Mouse (Mus musculus): ENCODE measurements around the gene Selenow.

Gene Selenow

DNA sequence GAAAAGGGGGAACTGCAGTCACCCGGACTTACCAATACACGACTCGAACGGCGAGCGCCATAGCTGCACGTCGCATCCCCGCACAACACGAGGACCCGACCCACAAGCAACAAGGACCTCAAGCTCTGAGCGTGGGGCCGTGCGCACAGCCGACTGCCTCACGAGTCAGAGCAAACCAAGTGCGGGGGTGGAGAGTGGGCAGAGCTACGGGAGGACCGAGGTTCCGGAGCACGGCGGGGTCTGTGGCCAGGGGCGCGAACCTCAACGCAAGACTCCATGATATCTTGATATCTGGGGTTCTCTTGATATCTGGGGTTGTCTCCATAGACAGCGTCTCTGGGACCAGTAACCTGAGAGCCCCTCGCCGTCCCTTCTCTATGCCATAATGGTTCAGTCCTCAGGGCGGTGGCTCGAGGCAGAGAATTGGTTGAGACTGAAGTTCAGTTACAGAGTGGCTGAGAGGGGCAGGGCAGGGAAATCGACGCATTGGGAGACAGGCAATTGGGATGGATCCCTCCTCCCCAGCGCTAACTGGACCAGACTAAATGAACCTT, at the start of gene Selenow:
Selenow (minus strand) TSS at position 183 of the 554 bp plus-strand sequence.
- peak; percentile 90 to 93 for DNase-seq (ENCODE audit: low spot score in 2 of 2)

DNA sequence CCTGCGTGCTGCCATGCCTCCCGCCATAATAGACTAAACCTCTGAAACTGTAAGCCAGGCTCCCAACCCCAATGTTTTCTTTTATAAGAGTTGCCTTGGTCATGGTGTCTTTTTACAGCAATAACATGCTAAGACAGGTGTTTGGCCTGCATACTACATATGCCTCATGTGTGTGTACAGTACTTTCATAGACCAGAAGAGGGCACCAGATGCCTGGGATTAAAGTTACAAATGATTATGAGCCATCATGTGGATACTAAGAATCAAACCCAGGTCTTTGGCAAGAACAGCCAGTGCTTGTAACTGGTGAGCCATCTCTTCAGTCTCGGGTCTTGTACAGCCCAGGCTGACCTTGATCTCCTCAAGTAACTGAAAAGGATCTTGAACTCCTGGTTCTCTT, 47.5 kb upstream of the Selenow start:
- no peak for DNase-seq (ENCODE audit: low spot score in 2 of 2)

DNA sequence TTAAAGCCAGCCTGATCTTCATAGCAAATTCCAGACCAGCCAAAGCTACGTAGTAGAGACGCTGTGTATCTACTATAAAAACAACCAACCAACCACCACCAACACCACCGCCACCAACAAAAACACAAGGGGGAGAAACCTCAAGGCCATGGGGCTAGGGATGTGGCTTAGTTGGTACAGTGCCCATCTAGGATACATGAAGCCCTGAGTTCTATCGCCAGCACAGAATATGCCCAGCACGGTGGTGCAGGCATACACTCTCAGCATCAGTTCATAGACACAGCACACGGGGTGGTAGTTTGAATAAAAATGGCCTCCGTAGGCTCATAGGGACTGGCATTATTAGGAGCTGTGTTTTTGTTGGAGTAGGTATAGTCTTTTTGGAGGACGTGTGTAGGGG, 46.1 kb upstream of the Selenow start:
- no peak for DNase-seq (ENCODE audit: low spot score in 2 of 2)

GRCm38 (mm10) chr7:15967312-15967711, 45.1 kb upstream of the Selenow start, which contains the start of gene Ehd2:
Gene Ehd2 (minus strand): TSS chr7:15967567.
- peak; percentile 65 to 80 for DNase-seq (ENCODE audit: low spot score in 2 of 2)

- DNase-seq (ENCODE audit: low spot score in 2 of 2), result no peak
Measured at GRCm38 (mm10) chr7:15966489-15966888, 44.3 kb upstream of the Selenow start.

DNA sequence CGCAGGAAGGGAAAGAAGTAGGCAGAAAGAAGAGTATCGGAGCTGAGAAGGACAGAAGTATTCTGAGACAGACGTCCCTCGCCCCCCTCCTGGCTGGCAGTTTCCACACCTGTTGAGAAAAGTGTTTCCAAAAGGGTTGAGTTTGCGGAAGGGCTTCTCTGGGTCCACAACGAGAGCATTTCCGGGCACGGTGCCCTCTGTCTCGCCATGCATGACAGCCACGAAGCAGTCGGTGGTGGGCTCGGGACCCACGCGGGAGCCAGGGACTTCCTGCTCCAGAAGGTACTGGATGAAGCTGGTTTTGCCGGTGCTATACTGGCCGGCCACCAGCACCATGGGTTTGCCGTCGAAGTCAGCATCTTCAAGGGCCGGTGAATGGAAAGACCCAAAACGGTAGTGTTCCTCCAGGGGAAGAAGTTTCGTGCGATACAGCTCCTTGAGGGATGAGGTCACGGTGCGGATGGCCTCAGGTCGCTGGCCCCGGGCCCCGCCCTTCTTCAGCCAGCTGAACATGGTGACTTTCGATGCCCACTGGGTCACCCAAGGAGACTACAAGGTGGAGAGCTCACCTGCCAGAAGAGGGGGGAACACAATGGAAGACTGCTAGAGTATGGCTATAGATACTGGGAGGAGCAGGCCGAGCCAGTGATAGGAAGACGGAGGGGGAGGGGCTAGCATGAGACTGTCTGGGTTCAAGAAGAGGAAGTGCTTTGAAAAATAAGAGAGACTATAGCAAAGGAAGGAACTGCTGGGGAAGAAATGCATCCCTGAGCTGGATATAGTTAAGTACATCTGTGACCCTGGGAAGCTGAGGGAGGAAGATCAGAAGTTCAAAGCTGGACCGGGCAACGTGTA, 41.8 kb upstream of the Selenow start:
- peak in 1 of 2 experiments; percentile 58 for DNase-seq (ENCODE audit: low spot score in 2 of 2)

GRCm38 (mm10) chr7:15962311-15963288, 40.4 kb upstream of the Selenow start:
- peak in 1 of 2 experiments; percentile 60 for DNase-seq (ENCODE audit: low spot score in 2 of 2)

DNA sequence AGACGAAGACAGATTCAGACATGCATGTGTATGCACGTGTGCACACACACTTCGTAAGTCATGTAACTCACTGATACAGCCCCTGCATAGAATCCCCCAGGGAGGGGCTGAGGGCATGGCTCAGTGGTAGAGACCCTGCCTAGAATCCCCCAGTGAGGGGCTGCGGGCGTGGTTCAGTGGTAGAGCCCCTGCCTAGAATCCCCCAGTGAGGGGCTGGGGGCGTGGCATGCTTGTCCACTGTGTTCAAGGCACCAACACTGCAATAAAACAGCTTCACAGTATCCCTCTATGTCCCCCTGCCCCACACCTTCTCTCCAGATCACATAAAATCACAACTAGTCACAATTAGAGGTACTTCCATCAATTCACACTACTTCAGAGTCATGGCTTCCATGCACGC, 39.6 kb upstream of the Selenow start:
- DNase-seq (ENCODE audit: low spot score in 2 of 2), result no peak

DNA sequence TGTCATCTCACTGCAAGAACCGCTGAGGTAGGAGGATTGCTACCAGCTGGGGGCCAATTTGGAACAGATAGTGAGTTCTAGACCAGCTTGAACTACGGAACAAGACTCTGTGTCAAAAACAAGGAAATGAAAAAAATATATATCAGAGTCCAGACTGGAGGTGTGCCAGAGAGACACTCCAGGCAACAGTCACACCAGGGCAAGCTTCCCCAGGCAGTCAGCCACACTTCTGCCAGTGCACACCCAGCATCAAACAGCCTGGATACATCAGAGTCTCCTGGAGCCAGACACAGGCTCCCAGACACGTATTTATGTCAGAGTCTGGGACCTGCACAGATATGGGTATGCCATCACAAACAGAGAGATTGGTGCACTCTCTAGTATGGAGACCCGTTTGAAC, 39.0 kb upstream of the Selenow start:
- no peak for DNase-seq (ENCODE audit: low spot score in 2 of 2)

- no peak for DNase-seq (ENCODE audit: low spot score in 2 of 2)
Measured at GRCm38 (mm10) chr7:15960691-15961090, 38.5 kb upstream of the Selenow start.

GRCm38 (mm10) chr7:15956143-15956542, 33.9 kb upstream of the Selenow start:
- DNase-seq (ENCODE audit: low spot score in 2 of 2), result no peak

GRCm38 (mm10) chr7:15955509-15955908, 33.3 kb upstream of the Selenow start:
- no peak for DNase-seq (ENCODE audit: low spot score in 2 of 2)

GRCm38 (mm10) chr7:15954978-15955443, 32.8 kb upstream of the Selenow start:
- DNase-seq (ENCODE audit: low spot score in 2 of 2), result peak; percentile 34 to 71

GRCm38 (mm10) chr7:15954436-15954835, 32.2 kb upstream of the Selenow start:
- no peak for DNase-seq (ENCODE audit: low spot score in 2 of 2)

DNA sequence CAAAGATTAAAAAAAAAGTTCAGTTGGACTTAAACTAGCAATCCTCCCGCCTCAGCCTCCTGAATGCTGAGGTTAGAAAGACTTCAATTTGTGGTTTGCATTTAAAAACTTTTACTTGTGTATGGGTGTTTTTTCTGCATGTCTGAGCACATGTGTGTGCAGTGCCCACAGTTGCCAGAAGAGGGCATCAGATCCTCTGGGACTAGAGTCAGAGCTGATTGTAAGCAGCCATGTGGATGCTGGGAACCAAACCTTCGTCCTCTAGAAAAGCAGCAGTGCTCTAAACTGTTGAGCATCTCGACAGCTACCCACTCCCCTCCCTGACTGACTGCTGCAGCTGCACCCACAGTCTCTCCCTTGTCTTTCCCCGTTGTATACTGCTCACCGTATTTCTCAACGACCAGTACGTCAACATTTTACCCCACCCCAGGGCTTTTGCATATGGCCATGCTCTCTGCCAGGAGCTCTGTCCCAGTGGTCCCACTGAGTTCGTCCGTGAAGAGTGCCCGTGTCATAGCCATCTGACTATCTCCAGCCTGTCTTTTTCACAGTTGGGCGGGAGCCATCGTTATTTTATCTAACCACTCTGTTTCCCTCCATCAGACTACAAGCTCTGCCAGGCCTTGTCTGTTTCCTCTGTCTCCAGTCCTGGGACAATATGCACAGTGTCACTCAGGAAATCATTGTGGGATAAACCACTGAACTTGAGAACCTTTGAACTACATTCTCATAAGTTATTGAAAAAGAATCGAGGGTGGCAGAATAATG, 31.3 kb upstream of the Selenow start:
- peak in 1 of 2 experiments; percentile 70 for DNase-seq (ENCODE audit: low spot score in 2 of 2)

DNA sequence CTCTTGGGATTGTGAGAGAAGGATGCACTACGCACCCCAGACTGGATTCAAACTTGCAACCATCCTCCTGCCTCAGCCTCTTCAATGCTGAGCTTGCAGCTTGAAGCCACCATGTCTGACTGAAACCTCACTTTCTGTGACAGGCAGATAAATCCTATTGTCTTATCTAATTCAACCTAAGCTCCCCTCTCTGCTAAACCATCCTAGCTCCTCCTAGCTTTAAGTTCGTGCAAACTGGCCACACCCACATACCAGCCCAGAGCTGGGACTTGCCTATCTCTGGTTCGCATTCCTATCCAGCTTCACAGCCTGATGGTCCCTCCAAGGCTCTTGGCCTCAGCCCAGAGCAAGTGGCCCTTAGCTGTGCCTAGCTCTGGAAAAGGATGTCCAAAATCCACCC, 30.2 kb upstream of the Selenow start:
- peak in 1 of 2 experiments; percentile 53 for DNase-seq (ENCODE audit: low spot score in 2 of 2)

DNA sequence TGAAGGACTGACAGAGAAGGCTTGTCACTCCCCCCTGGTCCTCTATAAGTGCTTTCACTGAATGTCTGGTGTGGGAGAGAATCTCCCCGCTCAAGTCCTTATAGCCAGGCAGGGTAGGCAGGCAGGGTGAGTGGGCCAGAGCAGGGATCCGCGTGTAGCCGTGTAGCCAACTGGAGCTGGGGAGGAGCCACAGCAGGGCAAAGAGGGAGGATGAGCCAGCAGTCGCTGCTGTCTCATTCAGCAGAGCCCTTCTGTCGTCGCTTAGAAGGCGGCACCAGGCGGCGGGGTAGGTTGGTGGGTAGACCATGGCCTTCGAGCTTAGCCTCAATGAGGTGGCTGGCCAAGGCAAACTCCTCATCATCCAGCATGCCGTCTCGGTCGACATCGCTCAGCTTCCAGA, 27.8 kb upstream of the Selenow start:
- DNase-seq (ENCODE audit: low spot score in 2 of 2), result no peak

DNA sequence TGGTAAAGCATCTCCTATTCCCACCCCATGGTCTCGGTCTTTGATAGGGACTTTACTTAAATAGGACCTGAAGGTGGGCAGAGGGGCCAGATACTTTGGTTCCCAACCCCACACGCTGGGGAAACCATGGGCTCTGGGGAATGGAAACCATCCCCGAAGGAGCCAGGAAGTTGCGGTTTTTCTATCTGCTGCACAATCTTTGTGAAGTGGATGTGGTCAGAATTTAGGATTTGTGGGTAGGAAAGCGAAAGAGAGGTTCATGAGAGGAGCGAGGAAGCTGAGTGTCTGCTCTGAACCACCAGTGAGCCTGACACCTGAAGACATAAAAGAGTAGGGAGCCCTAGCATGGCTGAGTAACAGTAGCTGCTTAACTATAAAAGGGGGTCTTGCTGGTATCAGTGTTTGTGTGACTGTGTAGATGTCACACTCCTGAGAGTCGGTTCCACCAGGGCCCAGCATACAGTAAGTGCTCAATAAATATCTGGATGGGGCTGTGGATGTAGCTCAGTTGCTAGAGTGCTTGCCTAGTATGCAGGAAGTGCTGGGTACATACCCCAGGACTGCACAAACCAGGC, 27.1 kb upstream of the Selenow start:
- DNase-seq (ENCODE audit: low spot score in 2 of 2), result no peak

DNA sequence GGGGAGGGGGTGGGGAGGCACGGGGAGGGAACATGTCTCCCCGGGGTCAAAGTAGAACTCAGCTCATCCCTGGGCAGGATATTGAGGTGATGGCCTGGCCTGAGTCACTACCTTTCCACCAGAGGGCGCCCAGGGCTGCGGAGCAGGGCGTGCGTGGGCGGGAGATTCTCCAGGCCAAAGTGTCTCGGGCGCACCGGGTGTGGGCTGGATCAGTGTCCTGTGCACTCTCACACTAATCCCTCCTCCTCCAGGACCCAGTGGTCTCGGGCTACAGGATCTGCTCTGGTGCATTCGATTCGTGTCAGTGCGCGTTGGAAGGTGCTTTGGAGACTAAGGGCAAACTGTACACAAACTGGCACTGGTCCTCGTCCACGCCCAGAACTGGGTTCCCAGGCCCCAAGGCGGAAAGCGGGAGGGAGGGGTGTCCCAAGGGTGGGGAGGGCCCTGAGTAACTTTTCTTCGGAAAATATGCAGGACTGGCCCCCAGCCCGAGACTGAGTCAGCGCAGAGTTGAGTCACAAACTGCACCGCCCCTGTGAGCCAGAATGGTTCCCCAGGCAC, 26.3 kb upstream of the Selenow start:
- DNase-seq (ENCODE audit: low spot score in 2 of 2), result peak; percentile 80 to 93

GRCm38 (mm10) chr7:15947653-15948260, 25.6 kb upstream of the Selenow start:
- no peak for DNase-seq (ENCODE audit: low spot score in 2 of 2)

Data from spleen, postnatal 10 days (tissue).